Mouse (Mus musculus) cerebellum, adult 2 months (tissue): ENCODE data around the gene Gm21887. TPM values are rescaled to one million over a fixed set of nuclear protein-coding genes. Genes with fewer than 3 reads are reported as not detected.
"Not testable (repeated sequence)": the region's sequence is repeated elsewhere in the genome, so short reads cannot be mapped to it uniquely, and the experiment has no call there.

Source experiments
- DNase-seq, 2 experiments: peaks; one replicate each; pipeline ENCODE4 v3.0.0; 2021
- H3K27ac ChIP-seq: fragments of 200-500 bp; 2 replicates; pipeline ENCODE4 v1.5.1; 2012; ENCODE audit warnings: low read length, control low read depth, inconsistent platforms; ENCODE audit not compliant: insufficient read depth
- H3K27me3 ChIP-seq: fragments of 200-500 bp; 2 replicates; pipeline ENCODE4 v1.6.1; 2012; ENCODE audit warnings: inconsistent platforms, mild to moderate bottlenecking, low read length, moderate library complexity; ENCODE audit not compliant: control insufficient read depth, insufficient read depth
- H3K4me1 ChIP-seq: fragments of 200-500 bp; 2 replicates; pipeline ENCODE4 v1.6.1; 2011; ENCODE audit warnings: low read length; ENCODE audit not compliant: control insufficient read depth, insufficient read depth
- H3K4me3 ChIP-seq: fragments of 200-500 bp; replicated peaks from 2 replicates; pipeline ENCODE3; 2011; ENCODE audit warnings: mild to moderate bottlenecking, low read depth, low read length, control low read depth; ENCODE audit not compliant: insufficient read depth
- CTCF ChIP-seq: fragments of 200-500 bp; IDR thresholded peaks from 2 replicates; pipeline ENCODE4 v1.5.1; 2011; ENCODE audit warnings: low read depth, mild to moderate bottlenecking, control low read depth, low read length, moderate library complexity, borderline replicate concordance; ENCODE audit not compliant: insufficient read depth
- WGBS: fragments of 180-500 bp; shearing (Covaris S2); methylation state at CpG from one replicate; pipeline ENCODE4 v1.1.7; 2018; 5-methylcytosine and 5-hydroxymethylcytosine counted together
- polyA plus RNA-seq: library from polyadenylated mRNA; depleted of rRNA; stranded (reverse); fragments of >200 nt; gene quantifications from 2 replicates; pipeline ENCODE4 v1.2.3, GENCODE M21; 2012; rRNA removed

Gene Gm21887
- polyA plus RNA-seq, 1 experiment = 794 TPM

GRCm38 (mm10) chrX:170020690-170021050 is 11.2 kb downstream of the Gm21887 start:
- not testable (repeated sequence) for H3K27me3 ChIP-seq
- DNase-seq = peak; percentile 63 to 77
- peak; percentile 89 for TF ChIP-seq CTCF

GRCm38 (mm10) chrX:170021205-170021604 is 11.7 kb downstream of the Gm21887 start:
- H3K27me3 ChIP-seq, H3K4me1 ChIP-seq, H3K4me3 ChIP-seq, H3K27ac ChIP-seq: not testable (repeated sequence)
- DNase-seq = peak in 1 of 2 experiments; percentile 45
- WGBS = 75% methylated on average over 12 of the region's 12 CpGs

More at GRCm38 (mm10) chrX:170020690-170021050, 11.2 kb downstream of the Gm21887 start:
- 55% methylated on average over 9 of the region's 9 CpGs for WGBS
- H3K4me1 ChIP-seq, H3K27ac ChIP-seq, H3K4me3 ChIP-seq: not testable (repeated sequence)

- peak; percentile 61 to 72 for DNase-seq
- H3K4me3 ChIP-seq, H3K27ac ChIP-seq, H3K4me1 ChIP-seq, H3K27me3 ChIP-seq: not testable (repeated sequence)
- peak; percentile 64 for TF ChIP-seq CTCF
- 56% methylated on average over 15 of the region's 15 CpGs for WGBS
Measured at GRCm38 (mm10) chrX:170021750-170022461, 12.4 kb downstream of the Gm21887 start.

Other genes starting within 250 kb of the Gm21887 start
- gene 4933400A11Rik, start 230.0 kb upstream of the Gm21887 start, polyA plus RNA-seq = not detected in 2 replicates